ENCODE assay signal across 8 mouse cellular contexts in genomic region chr2:68222227-68222873, GRCm38 (mm10).
DNase-seq lines count a peak whose midpoint lies in the region; ATAC-seq and TF ChIP-seq lines count a peak whose summit lies in the region.

No protein-coding gene starts in this region.

- TF ChIP-seq POLR2A in thymus, adult 2 months (IDR thresholded peaks at IDR 0.05; ENCODE audit: control insufficient read depth, extremely low read depth, insufficient read depth, low read length, poor library complexity), result no peak

- intact Hi-C loops in heart, postnatal 10 days (cut with DNase I), result loop anchor here (5.0 kb wide), 1 partner anchor 125 kb away; no protein-coding TSS in a partner anchor

- H3K4me3 ChIP-seq in neural tube, embryonic 11.5 days (ENCODE audit: low read depth, low read length), result no peak overlapping the region
- H3K4me3 ChIP-seq in neural tube, embryonic 13.5 days, result no peak overlapping the region
- H3K4me3 ChIP-seq in intestine, embryonic 15.5 days (replicated peaks), result no peak overlapping the region
- no peak overlapping the region for H3K4me3 ChIP-seq in thymus, adult 2 months (ENCODE audit: control insufficient read depth, insufficient read depth, low read length)

- H3K9me3 ChIP-seq in neural tube, embryonic 11.5 days (ENCODE audit: control insufficient read depth, low read length), result no peaks in the 10 kb centered on the region
- no peaks in the 10 kb centered on the region for H3K9me3 ChIP-seq in neural tube, embryonic 13.5 days
- no peaks in the 10 kb centered on the region for H3K9me3 ChIP-seq in intestine, embryonic 15.5 days

- no peaks in the 10 kb centered on the region for H3K36me3 ChIP-seq in neural tube, embryonic 11.5 days (ENCODE audit: control insufficient read depth, insufficient read depth, low read length)
- H3K36me3 ChIP-seq in neural tube, embryonic 13.5 days, result peaks cover 10% of the 10 kb centered on the region
- no peaks in the 10 kb centered on the region for H3K36me3 ChIP-seq in intestine, embryonic 15.5 days
- no peaks in the 10 kb centered on the region for H3K36me3 ChIP-seq in thymus, adult 2 months (ENCODE audit: control insufficient read depth, insufficient read depth, low read length)

- 30% methylated on average over 5 of the region's 5 CpGs for WGBS in neural tube, embryonic 11.5 days
- WGBS in neural tube, embryonic 13.5 days, result 13% methylated on average over 5 of the region's 5 CpGs
- WGBS in intestine, embryonic 15.5 days, result 45% methylated on average over 5 of the region's 5 CpGs
- 93% methylated on average over 5 of the region's 5 CpGs for WGBS in thymus, adult 2 months

- H3K4me1 ChIP-seq in neural tube, embryonic 11.5 days (ENCODE audit: control insufficient read depth, insufficient read depth, low read length), result peaks cover 8% of the 10 kb centered on the region
- H3K4me1 ChIP-seq in neural tube, embryonic 13.5 days (replicated peaks), result peaks cover 29% of the 10 kb centered on the region
- H3K4me1 ChIP-seq in intestine, embryonic 15.5 days (replicated peaks), result 0 out of 2 replicates have a peak, but pooled peaks cover 4% of the 10 kb centered on the region
- H3K4me1 ChIP-seq in thymus, adult 2 months (replicated peaks; ENCODE audit: control insufficient read depth, insufficient read depth, low read length), result no peaks in the 10 kb centered on the region

- ATAC-seq in neural tube, embryonic 11.5 days (ENCODE audit: insufficient read depth, low FRiP score, low TSS enrichment), result peak; percentile 51; the same call in 1 of the 2 replicates
- ATAC-seq in neural tube, embryonic 13.5 days (ENCODE audit: low read depth), result peak; percentile 73
- no peak for ATAC-seq in intestine, embryonic 15.5 days

- DNase-seq in cerebellum, adult 9-10 months, result peak; percentile 15
- DNase-seq in cerebellum, adult 9-11 months, result no peak
- DNase-seq in neural tube, embryonic 11.5 days (ENCODE audit: low spot score), result no peak
- DNase-seq in neural tube, embryonic 10.5 days (ENCODE audit: extremely low spot score, low spot score), result no peak
- peak; percentile 44 to 46 for DNase-seq in heart, postnatal 10 days
- no peak for DNase-seq in thymus, adult 2 months

- H3K4me2 ChIP-seq in neural tube, embryonic 11.5 days (ENCODE audit: low read depth), result no peak overlapping the region
- H3K4me2 ChIP-seq in neural tube, embryonic 13.5 days, result no peak overlapping the region
- no peak overlapping the region for H3K4me2 ChIP-seq in intestine, embryonic 15.5 days (replicated peaks)

- H3K9ac ChIP-seq in neural tube, embryonic 11.5 days (ENCODE audit: low read length), result no peak overlapping the region
- no peak overlapping the region for H3K9ac ChIP-seq in neural tube, embryonic 13.5 days
- H3K9ac ChIP-seq in intestine, embryonic 15.5 days, result no peak overlapping the region

- no peak for TF ChIP-seq CTCF in thymus, adult 2 months (IDR thresholded peaks at IDR 0.05; ENCODE audit: borderline replicate concordance, control insufficient read depth, extremely low read depth, insufficient read depth, low read length, poor library complexity)

- H3K27ac ChIP-seq in neural tube, embryonic 11.5 days (ENCODE audit: low read depth, low read length), result no peak overlapping the region
- H3K27ac ChIP-seq in neural tube, embryonic 13.5 days (replicated peaks), result 0 out of 2 replicates have a peak overlapping the region, but pooled peaks have one; percentile 11
- H3K27ac ChIP-seq in intestine, embryonic 15.5 days, result no peak overlapping the region
- H3K27ac ChIP-seq in thymus, adult 2 months (ENCODE audit: control insufficient read depth, insufficient read depth, low read length), result no peak overlapping the region

- H3K27me3 ChIP-seq in neural tube, embryonic 11.5 days (ENCODE audit: control insufficient read depth, insufficient read depth, low read length), result no peaks in the 10 kb centered on the region
- no peaks in the 10 kb centered on the region for H3K27me3 ChIP-seq in neural tube, embryonic 13.5 days
- no peaks in the 10 kb centered on the region for H3K27me3 ChIP-seq in intestine, embryonic 15.5 days (replicated peaks)
- H3K27me3 ChIP-seq in thymus, adult 2 months (ENCODE audit: control insufficient read depth, insufficient read depth, low read length), result no peaks in the 10 kb centered on the region

Comparison
In these comparisons a context has a peak if more than half of its experiments do, and no peak if none do; other contexts are left out.
1. DNase-seq: peak in cerebellum, adult 9-10 months (single experiment) and heart, postnatal 10 days (2 of 2); none in cerebellum, adult 9-11 months (single experiment), neural tube, embryonic 11.5 days (single experiment), neural tube, embryonic 10.5 days (single experiment) and thymus, adult 2 months (single experiment).